ENCODE assay signal across 8 mouse cellular contexts in the genomic region with DNA sequence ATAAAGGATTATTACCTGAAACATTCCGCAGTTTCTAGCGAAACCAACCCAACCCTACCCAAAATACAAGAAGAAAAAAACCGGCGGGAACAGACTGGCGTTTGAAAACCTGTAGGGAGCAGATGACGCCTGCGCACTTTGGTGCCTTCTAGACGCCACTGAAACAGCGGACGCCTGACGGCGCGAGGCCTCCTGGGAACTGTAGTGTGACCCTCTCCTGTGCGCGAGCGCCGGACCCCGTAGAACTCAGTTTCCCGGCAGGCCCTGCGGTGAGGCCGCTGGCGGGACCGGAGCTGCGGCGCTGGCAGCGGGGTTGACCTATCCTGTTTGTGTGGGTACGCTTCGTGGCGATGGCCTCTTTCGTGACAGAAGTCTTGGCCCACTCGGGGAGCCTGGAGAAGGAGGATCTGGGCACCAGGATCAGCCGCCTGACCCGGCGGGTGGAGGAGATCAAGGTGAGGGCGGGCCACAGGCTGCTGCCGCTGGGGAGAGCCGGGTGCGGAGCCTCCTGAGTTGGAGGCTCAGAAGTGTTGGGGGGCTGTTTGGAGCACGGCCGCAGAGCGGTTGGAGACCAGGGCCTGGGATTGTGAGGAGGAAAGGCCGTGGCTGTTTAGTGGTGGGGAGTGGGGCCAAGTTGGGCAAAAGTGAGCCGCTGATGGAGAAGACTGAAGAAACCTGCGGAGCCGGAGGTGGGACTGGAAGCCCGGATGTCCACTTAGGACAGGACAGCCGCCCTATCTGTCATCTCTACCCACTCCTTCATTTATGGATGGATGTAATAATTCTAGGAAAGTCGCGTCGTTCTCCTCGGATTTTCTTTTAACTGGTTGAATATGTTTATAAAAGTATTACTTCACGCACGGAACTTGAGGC. TPM values are rescaled to one million over a fixed set of nuclear protein-coding genes. Genes with fewer than 3 reads are reported as not detected.
DNase-seq lines count a peak whose midpoint lies in the region; ATAC-seq and TF ChIP-seq lines count a peak whose summit lies in the region.

A gene (plus strand): TSS at position 281 of the 873 bp plus-strand sequence.

- peaks cover 4 to 5% of the 10 kb centered on the region in 2 experiments; a peak in 2 of 4 replicates for H3K4me1 ChIP-seq in ES-E14 (ENCODE audit: control insufficient read depth in 2 of 2, insufficient read depth in 2 of 2, low read length in 2 of 2, poor library complexity in 1 of 2)
- H3K4me1 ChIP-seq in forebrain, embryonic 15.5 days = peaks cover 15% of the 10 kb centered on the region
- H3K4me1 ChIP-seq in lung, adult 2 months (ENCODE audit: control insufficient read depth, insufficient read depth, low read length) = peaks cover 6% of the 10 kb centered on the region; the same call in 1 of the 2 replicates

- in situ Hi-C loops in ES-E14 (cut with MboI; ENCODE audit: low sequenced_read_pairs in 2 of 2, unreplicated experiment in 2 of 2) = no loop called here

- H3K27me3 ChIP-seq in forebrain, embryonic 15.5 days = no peaks in the 10 kb centered on the region

- under 1% methylated on average over 53 of the region's 53 CpGs for WGBS in forebrain, embryonic 15.5 days
- WGBS in lung, adult 2 months = under 1% methylated on average over 53 of the region's 53 CpGs

- intact Hi-C loops in heart, postnatal 25 days (cut with DNase I) = loop anchor here (5.0 to 10.0 kb wide), 2 partner anchors 68 to 561 kb away; a partner anchor contains a TSS

- peaks cover 10% of the 10 kb centered on the region for H3K36me3 ChIP-seq in ES-E14 (ENCODE audit: control insufficient read depth, insufficient read depth, low read length, poor library complexity, severe bottlenecking)
- H3K36me3 ChIP-seq in forebrain, embryonic 15.5 days = peaks cover 14% of the 10 kb centered on the region

- peak; percentile 71; the same call in 1 of the 2 replicates for TF ChIP-seq POLR2A in lung, adult 2 months (IDR thresholded peaks at IDR 0.05; ENCODE audit: borderline replicate concordance, extremely low read depth, low read depth, low read length)

- H3K4me3 ChIP-seq in ES-E14 (ENCODE audit: insufficient read depth in 1 of 2, low read depth in 1 of 2, low read length in 2 of 2, poor library complexity in 1 of 2, severe bottlenecking in 1 of 2) = peak within 1 kb of the TSS; percentile 97 to 99
- peak within 1 kb of the TSS; percentile 87 for H3K4me3 ChIP-seq in forebrain, embryonic 15.5 days
- H3K4me3 ChIP-seq in lung, adult 2 months (replicated peaks; ENCODE audit: extremely low read depth, low read depth, low read length) = peak within 1 kb of the TSS; percentile 95

- H3K27ac ChIP-seq in ES-E14 (ENCODE audit: insufficient read depth, low read depth, low read length, poor library complexity, severe bottlenecking) = peak within 1 kb of the TSS; percentile 57; the same call in 1 of the 2 replicates
- H3K27ac ChIP-seq in forebrain, embryonic 15.5 days (replicated peaks) = peak within 1 kb of the TSS; percentile 68

- no peaks in the 10 kb centered on the region for H3K9me3 ChIP-seq in ES-E14 (ENCODE audit: control insufficient read depth, insufficient read depth, low read depth, low read length)
- no peaks in the 10 kb centered on the region for H3K9me3 ChIP-seq in forebrain, embryonic 15.5 days

- DNase-seq in ES-E14 (ENCODE audit: low read depth, low spot score) = peak; percentile 92
- DNase-seq in cerebellum, adult 11-12 months = peak; percentile 95
- peak; percentile 90 for DNase-seq in heart, postnatal 25 days (ENCODE audit: low spot score)
- DNase-seq in layer of hippocampus, adult 18-20 months (ENCODE audit: low spot score in 2 of 2) = peak; percentile 92 to 97
- DNase-seq in lung, adult 2 months = peak; percentile 89
- peak; percentile 91 to 93 for DNase-seq in thymus, adult 18-20 months

- ATAC-seq in forebrain, embryonic 15.5 days (replicated peaks) = peak; percentile 100
- ATAC-seq in neutrophil, adult 5-6 weeks (ENCODE audit: extremely low read depth, insufficient number of reproducible peaks, low FRiP score, poor library complexity, severe bottlenecking) = peak; percentile 98

- TF ChIP-seq CTCF in lung, adult 2 months (IDR thresholded peaks at IDR 0.05; ENCODE audit: insufficient read depth, low read length) = no peak

- peak within 1 kb of the TSS; percentile 64 for H3K4me2 ChIP-seq in forebrain, embryonic 15.5 days (replicated peaks)

- H3K9ac ChIP-seq in ES-E14 (ENCODE audit: insufficient read depth, low read depth, low read length, poor library complexity, severe bottlenecking) = peak within 1 kb of the TSS; percentile 97
- H3K9ac ChIP-seq in forebrain, embryonic 15.5 days (replicated peaks) = peak within 1 kb of the TSS; percentile 85

TF ChIP-seq in ES-E14, 5 proteins besides CTCF, POLR2A, EP300 and RAD21:
- TF ChIP-seq ZC3H11A (IDR thresholded peaks at IDR 0.05; ENCODE audit: borderline replicate concordance, low read depth, low read length) (no peak), ZNF384 (IDR thresholded peaks at IDR 0.05; ENCODE audit: low read depth, low read length) (peak; percentile 68; the same call in 1 of the 2 replicates), MAFK (IDR thresholded peaks at IDR 0.05; ENCODE audit: insufficient read depth, low read depth, low read length) (no peak), CHD2 (IDR thresholded peaks at IDR 0.05; ENCODE audit: low read depth, low read length) (no peak), HCFC1 (IDR thresholded peaks at IDR 0.05; ENCODE audit: borderline replicate concordance, insufficient read depth, low read length) (peak; percentile 97)

RNA-seq across cellular contexts. Expression of the gene that starts here (rescaled TPM):
- 37.1 and 42.5 TPM in 2 replicates for total RNA-seq in ES-E14 (2012; rRNA removed)
- 30.3 and 32.3 TPM in 2 replicates for polyA plus RNA-seq in forebrain, embryonic 15.5 days (2015; fragmentation: Nextera tagmentation; extraction: Ambion mirVana)
- total RNA-seq in heart, postnatal 25 days (2021) = 10 to 100 TPM; 12.1 to 13.3 TPM
- 10 to 100 TPM; 16.8 to 17.0 TPM for total RNA-seq in layer of hippocampus, adult 18-20 months (2021)
- 8.7 and 13.8 TPM in 2 replicates for polyA plus RNA-seq in lung, adult 2 months (2012; rRNA removed)
- total RNA-seq in neutrophil, adult 5-6 weeks (2017) = 28.9 and 30.6 TPM in 2 replicates

Comparison
In these comparisons a context has a peak if more than half of its experiments do, and no peak if none do; other contexts are left out.
1. Peak in every context shown above with its lines: DNase-seq, ATAC-seq, H3K4me3 ChIP-seq and H3K27ac ChIP-seq.